Mouse (Mus musculus) liver, embryonic 13.5 days (tissue): ENCODE results near the gene Ripk1. TPM values are rescaled to one million over a fixed set of nuclear protein-coding genes. Genes with fewer than 3 reads are reported as not detected.
A peak's percentile ranks its signal among the peaks of the same experiment; 100 is the strongest.

Experiments used
- ATAC-seq: fragments of 200-750 bp; cut with Nextera tagmentation; 2 replicates; pipeline ENCODE4 v1.8.0; 2017; ENCODE audit warnings: low read depth, mild to moderate bottlenecking, moderate number of reproducible peaks, moderate library complexity
- DNase-seq: peaks from one replicate; pipeline ENCODE4 v3.0.0; 2022
- H3K27ac ChIP-seq: fragments of 300-500 bp; sonication (generic); 2 replicates; pipeline ENCODE4 v1.5.1; 2015; ENCODE audit warnings: moderate library complexity, mild to moderate bottlenecking, inconsistent platforms
- H3K27me3 ChIP-seq: fragments of 300-500 bp; sonication (generic); 2 replicates; pipeline ENCODE4 v1.6.1; 2015; ENCODE audit warnings: mild to moderate bottlenecking, inconsistent platforms
- H3K36me3 ChIP-seq: fragments of 300-500 bp; sonication (generic); 2 replicates; pipeline ENCODE4 v1.6.1; 2015; ENCODE audit warnings: mild to moderate bottlenecking, inconsistent platforms
- H3K4me1 ChIP-seq: fragments of 300-500 bp; sonication (generic); replicated peaks from 2 replicates; pipeline ENCODE4 v1.6.1; 2015; ENCODE audit warnings: inconsistent platforms
- H3K4me2 ChIP-seq: fragments of 300-500 bp; sonication (generic); 2 replicates; pipeline ENCODE4 v1.6.1; 2015; ENCODE audit warnings: inconsistent platforms, mild to moderate bottlenecking, moderate library complexity
- H3K4me3 ChIP-seq: fragments of 300-500 bp; sonication (generic); replicated peaks from 2 replicates; pipeline ENCODE4 v1.5.1; 2015; ENCODE audit warnings: mild to moderate bottlenecking, inconsistent platforms
- H3K9ac ChIP-seq: fragments of 300-500 bp; sonication (generic); 2 replicates; pipeline ENCODE4 v1.6.1; 2015; ENCODE audit warnings: mild to moderate bottlenecking, inconsistent platforms
- H3K9me3 ChIP-seq: fragments of 300-500 bp; sonication (generic); replicated peaks from 2 replicates; pipeline ENCODE4 v1.6.1; 2016; ENCODE audit warnings: inconsistent platforms
- WGBS: fragments of 180-500 bp; shearing (Covaris S2); methylation state at CpG from one replicate; pipeline ENCODE4 v1.1.7; 2015; ENCODE audit not compliant: insufficient replicate concordance; 5-methylcytosine and 5-hydroxymethylcytosine counted together
- polyA plus RNA-seq: library from polyadenylated mRNA; unstranded; fragments of >200 nt; fragmentation: Nextera tagmentation; extraction: Ambion mirVana; gene quantifications from 2 replicates; pipeline ENCODE4 v1.2.1, GENCODE M21; 2015

Ripk1 gene
- polyA plus RNA-seq = 11.6 and 12.5 TPM in 2 replicates

DNA sequence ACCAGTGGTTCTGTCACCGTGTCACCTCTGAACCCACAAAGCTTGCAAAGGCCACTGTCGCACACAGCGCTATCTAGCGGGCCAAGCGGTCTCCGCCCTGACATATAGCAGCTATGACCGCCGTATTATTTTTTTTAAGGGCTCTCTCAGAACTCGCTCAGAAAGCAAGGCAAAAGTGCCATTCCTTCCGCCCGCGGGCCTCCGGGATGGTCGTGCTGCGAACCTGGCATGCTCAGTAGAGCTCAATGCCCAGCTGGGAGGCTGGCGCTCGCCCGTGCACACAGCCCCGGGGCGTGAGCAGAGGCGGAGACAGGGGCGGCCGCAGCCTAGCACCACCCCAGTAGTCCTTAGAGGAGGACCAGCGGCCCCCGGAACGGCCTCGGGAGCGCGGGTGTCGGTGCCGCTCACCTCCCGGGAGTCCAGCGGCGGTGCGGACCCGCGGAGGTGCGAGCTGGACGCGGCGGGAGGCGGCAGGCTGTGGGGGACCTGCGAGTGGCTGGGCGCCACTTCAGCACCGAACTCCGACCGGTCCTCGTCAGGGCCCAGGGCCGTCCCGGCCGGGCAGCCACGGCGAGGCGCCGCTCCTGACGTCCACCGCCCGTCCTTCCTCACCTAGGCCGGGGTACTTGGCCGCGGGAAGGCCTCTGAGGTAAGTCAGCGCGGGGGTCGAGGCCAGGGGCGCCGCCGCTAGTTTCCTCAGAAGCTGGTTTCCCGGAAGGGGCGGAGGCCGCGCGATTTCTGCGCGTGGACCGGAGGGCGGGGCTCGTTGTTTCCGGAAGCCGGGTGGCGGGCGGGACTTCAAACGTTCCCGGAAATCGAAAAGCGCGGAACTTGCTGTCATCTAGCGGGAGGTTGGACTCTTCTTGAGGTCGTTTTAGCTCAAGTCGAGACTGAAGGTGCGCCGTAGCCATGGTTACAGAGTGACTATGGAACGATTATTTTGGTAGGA is at the start of gene Ripk1, which contains the start of gene Serpinb6a:
TSS of gene Ripk1 (plus strand) at position 306 of the 949 bp plus-strand sequence.
TSS of gene Serpinb6a (minus strand) at position 737 of the 949 bp plus-strand sequence.
- Histone ChIP-seq H3K36me3 (no peaks in the 10 kb centered on the region; the same call in 1 of the 2 replicates), H3K27ac (peak within 1 kb of the TSS; percentile 86), H3K9ac (peak within 1 kb of the TSS; percentile 87), H3K4me3 (peak within 1 kb of the TSS; percentile 91), H3K4me2 (peak within 1 kb of the TSS; percentile 87), H3K27me3 (no peaks in the 10 kb centered on the region), H3K4me1 (peaks cover 26% of the 10 kb centered on the region), H3K9me3 (no peaks in the 10 kb centered on the region)
- peak; percentile 86 for DNase-seq
- ATAC-seq = peak; percentile 99
- under 1% methylated on average over 92 of the region's 92 CpGs for WGBS

DNA sequence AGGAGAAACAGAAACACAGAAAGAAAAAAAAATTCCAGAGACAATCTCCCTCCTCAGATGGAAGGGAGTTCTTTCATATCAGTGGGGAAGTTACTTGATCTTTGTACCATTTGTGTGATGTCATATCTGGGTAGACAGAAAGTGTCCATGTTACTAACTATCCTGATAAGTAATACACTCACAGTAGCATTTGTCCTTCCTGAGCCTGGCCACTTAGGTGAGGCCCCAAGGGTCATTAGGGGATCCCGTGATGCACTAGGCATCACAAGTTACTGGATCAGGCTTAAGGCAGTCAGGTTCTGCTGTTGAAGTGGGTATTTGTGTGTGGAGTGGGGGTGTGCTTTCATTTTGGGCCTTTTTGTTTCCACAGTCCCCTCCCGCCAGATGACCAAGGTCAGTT is 49.2 kb upstream of the Ripk1 start:
- Histone ChIP-seq H3K27me3 (no peaks in the 10 kb centered on the region), H3K27ac (no peak overlapping the region), H3K4me1 (no peaks in the 10 kb centered on the region), H3K36me3 (no peaks in the 10 kb centered on the region), H3K4me2 (no peak overlapping the region), H3K9ac (no peak overlapping the region), H3K4me3 (no peak overlapping the region), H3K9me3 (no peaks in the 10 kb centered on the region)
- ATAC-seq (no peak), DNase-seq (no peak)
- WGBS = 47% methylated on average over 2 of the region's 2 CpGs

- no peak for ATAC-seq
Measured at GRCm38 (mm10) chr13:33956571-33957421, 45.4 kb upstream of the Ripk1 start.

GRCm38 (mm10) chr13:33959771-33960170 is 42.4 kb upstream of the Ripk1 start:
- Histone ChIP-seq H3K4me3 (no peak overlapping the region), H3K9me3 (no peaks in the 10 kb centered on the region), H3K27me3 (no peaks in the 10 kb centered on the region), H3K4me2 (no peak overlapping the region), H3K9ac (no peak overlapping the region), H3K27ac (no peak overlapping the region), H3K4me1 (no peaks in the 10 kb centered on the region), H3K36me3 (no peaks in the 10 kb centered on the region)
- DNase-seq = no peak
- no peak for ATAC-seq
- 74% methylated on average over 2 of the region's 2 CpGs for WGBS

More at GRCm38 (mm10) chr13:33956571-33957421, 45.4 kb upstream of the Ripk1 start:
- DNase-seq = peak; percentile 9
- Histone ChIP-seq H3K36me3 (no peaks in the 10 kb centered on the region), H3K27ac (no peak overlapping the region), H3K4me1 (no peaks in the 10 kb centered on the region), H3K9me3 (no peaks in the 10 kb centered on the region), H3K27me3 (no peaks in the 10 kb centered on the region), H3K4me2 (no peak overlapping the region), H3K4me3 (no peak overlapping the region), H3K9ac (no peak overlapping the region)
- WGBS = 31% methylated on average over 6 of the region's 6 CpGs

DNA sequence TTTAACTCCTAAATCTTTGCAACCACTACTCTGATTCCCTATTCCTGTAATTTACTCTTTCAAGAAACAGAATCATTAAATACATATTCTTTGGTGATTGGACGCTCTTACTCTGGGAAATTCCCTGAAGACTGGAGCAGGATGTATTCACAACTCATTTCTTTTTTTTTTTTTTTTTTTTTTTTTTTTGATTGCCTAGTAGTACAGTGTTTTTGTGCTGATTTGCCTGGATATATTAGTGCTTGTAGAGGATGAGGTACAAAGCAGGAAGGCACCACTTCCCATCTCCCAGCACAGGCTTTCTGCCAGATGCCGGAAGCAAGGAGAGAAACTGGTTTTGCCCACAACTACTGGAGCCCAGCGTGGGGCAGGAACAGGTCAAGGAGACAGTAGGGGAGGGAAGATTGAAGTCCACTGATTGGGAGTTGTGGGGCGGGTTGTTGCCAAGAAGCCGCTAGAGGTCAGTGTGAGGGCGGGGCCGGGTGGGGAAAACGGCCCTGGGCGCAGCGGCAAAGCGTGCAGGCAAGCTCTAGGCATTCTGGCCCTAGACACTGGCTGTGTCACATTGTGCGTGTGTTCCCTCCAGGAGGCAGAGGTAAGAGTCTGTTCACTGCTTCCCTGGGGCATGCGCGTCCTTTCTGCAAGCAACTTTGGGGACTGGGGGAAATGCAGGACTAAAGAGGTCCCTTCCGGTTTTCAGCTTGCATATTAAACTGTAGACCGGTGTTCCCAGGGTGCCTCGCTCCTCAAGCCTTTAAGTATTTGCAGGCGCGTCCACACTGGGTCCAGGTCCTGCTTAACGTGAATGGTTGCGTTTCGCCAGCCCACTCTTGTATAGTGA is 37.7 kb upstream of the Ripk1 start, which contains the start of gene Nqo2:
TSS of gene Nqo2 (plus strand) at position 482 of the 841 bp plus-strand sequence.
- ATAC-seq (peak; percentile 81), DNase-seq (peak; percentile 44)
- H3K9ac ChIP-seq = peak within 1 kb of the TSS; percentile 74
- 2% methylated on average over 22 of the region's 22 CpGs for WGBS
- H3K4me3 ChIP-seq = peak within 1 kb of the TSS; percentile 69
- no peaks in the 10 kb centered on the region for H3K27me3 ChIP-seq
- peak within 1 kb of the TSS; percentile 81 for H3K27ac ChIP-seq
- H3K4me1 ChIP-seq = peaks cover 25% of the 10 kb centered on the region
- no peaks in the 10 kb centered on the region for H3K36me3 ChIP-seq
- no peaks in the 10 kb centered on the region for H3K9me3 ChIP-seq
- peak within 1 kb of the TSS; percentile 80 for H3K4me2 ChIP-seq

- 7% methylated on average over 14 of the region's 14 CpGs for WGBS
- H3K4me3 ChIP-seq = peak overlapping the region; percentile 69
- H3K4me2 ChIP-seq = peak overlapping the region; percentile 80
- peak; percentile 37 for DNase-seq
- peak overlapping the region; percentile 81 for H3K27ac ChIP-seq
- H3K9me3 ChIP-seq = no peaks in the 10 kb centered on the region
- H3K9ac ChIP-seq = peak overlapping the region; percentile 74
- peaks cover 25% of the 10 kb centered on the region for H3K4me1 ChIP-seq
- no peaks in the 10 kb centered on the region for H3K27me3 ChIP-seq
- H3K36me3 ChIP-seq = no peaks in the 10 kb centered on the region
- peak; percentile 83 for ATAC-seq
Measured at GRCm38 (mm10) chr13:33965056-33966024, 36.8 kb upstream of the Ripk1 start.

DNA sequence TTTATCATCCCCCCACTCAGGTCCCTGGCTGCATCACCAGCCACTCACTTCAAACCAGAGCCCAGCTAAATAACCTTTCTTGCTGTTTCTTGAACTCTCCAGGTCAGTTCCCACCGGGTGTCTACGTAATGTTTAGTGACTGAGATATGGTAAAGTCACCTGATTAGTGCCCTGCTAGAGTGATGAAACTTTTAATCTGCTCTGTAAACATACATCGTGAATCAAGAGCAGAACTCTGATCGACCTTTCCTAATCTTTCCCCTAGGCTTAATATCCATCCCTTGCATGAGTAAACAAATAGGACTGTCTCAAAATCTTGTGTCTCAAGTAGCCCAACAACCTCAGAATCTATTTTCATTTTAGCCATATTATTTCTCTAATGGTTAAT is 36.1 kb upstream of the Ripk1 start:
- no peak for ATAC-seq
- H3K9ac ChIP-seq = peak overlapping the region; percentile 74

DNA sequence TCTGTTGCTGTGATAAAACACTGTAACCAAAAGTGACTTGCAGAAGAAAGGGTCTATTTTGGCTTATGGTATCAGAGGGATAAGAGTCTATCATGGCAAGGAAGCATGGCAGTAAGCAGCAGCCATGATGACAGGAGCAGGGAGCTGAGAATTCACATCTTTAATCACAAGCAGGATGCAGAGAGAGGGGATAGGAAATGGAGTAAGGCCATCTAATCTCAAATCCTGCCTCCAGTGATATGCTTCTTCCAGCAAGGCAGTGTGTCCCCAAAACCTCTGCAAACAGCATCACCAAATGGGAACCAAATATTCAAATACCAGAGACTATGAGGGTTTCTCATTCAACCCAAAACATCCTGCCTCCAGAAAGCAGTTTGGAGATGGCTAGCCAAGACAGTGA is 35.6 kb upstream of the Ripk1 start:
- H3K4me1 ChIP-seq = peaks cover 25% of the 10 kb centered on the region
- no peaks in the 10 kb centered on the region for H3K27me3 ChIP-seq
- H3K4me2 ChIP-seq = no peak overlapping the region
- no peak overlapping the region for H3K27ac ChIP-seq
- DNase-seq (no peak), ATAC-seq (no peak)
- no peaks in the 10 kb centered on the region for H3K9me3 ChIP-seq
- no peak overlapping the region for H3K4me3 ChIP-seq
- H3K9ac ChIP-seq = no peak overlapping the region
- 0 out of 2 replicates have a peak, but pooled peaks cover 4% of the 10 kb centered on the region for H3K36me3 ChIP-seq

More for the DNA sequence above, 36.1 kb upstream of the Ripk1 start:
- Histone ChIP-seq H3K27me3 (no peaks in the 10 kb centered on the region), H3K4me3 (peak overlapping the region; percentile 69), H3K36me3 (0 out of 2 replicates have a peak, but pooled peaks cover 4% of the 10 kb centered on the region), H3K4me1 (peaks cover 25% of the 10 kb centered on the region), H3K27ac (no peak overlapping the region; the same call in 1 of the 2 replicates), H3K4me2 (peak overlapping the region; percentile 80), H3K9me3 (no peaks in the 10 kb centered on the region)
- DNase-seq = no peak
- WGBS = 45% methylated on average over 4 of the region's 4 CpGs

- Histone ChIP-seq H3K4me3 (no peak overlapping the region), H3K9ac (no peak overlapping the region), H3K27me3 (no peaks in the 10 kb centered on the region), H3K9me3 (no peaks in the 10 kb centered on the region), H3K4me1 (no peaks in the 10 kb centered on the region; the same call in 1 of the 2 replicates), H3K4me2 (no peak overlapping the region), H3K27ac (no peak overlapping the region), H3K36me3 (peaks cover 21% of the 10 kb centered on the region; the same call in 1 of the 2 replicates)
- no peak for DNase-seq
- WGBS = 64% methylated on average over 5 of the region's 5 CpGs
- no peak for ATAC-seq
Measured at GRCm38 (mm10) chr13:33989625-33990024, 12.5 kb upstream of the Ripk1 start.
